Mouse (Mus musculus) heart, postnatal 0 days (tissue): ENCODE data around the gene Tnni3.

Source experiments
- CTCF ChIP-seq: IDR thresholded peaks from 2 replicates; pipeline ENCODE4 v1.5.1; 2016; ENCODE audit warnings: antibody characterized with exemption, control low read depth, low read depth
- EP300 ChIP-seq: IDR thresholded peaks from 2 replicates; pipeline ENCODE4 v1.6.1; 2016; ENCODE audit warnings: antibody characterized with exemption, low read depth

DNA sequence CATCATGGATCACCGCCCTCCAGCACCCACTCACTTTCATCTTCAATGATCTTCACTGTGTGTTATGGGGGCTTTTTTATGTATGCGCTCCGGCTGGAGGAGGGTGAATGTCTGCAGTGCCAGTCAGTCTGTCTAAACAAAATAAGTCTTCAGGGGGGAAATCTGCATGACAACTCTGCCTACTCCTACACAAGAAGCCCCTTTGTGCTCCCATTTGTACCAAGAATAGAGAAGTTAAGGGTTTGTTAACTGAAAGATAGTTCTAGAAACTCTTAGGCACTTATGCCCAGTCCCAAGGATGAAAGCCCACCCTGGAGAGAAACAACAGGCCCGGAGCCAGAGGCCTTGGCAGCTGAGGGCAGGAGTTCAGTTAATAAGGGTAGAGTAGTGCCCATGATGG lies 12.3 kb upstream of the Tnni3 start:
- TF ChIP-seq CTCF: no peak
- TF ChIP-seq EP300: no peak
